Mouse (Mus musculus) embryonic facial prominence, embryonic 12.5 days (tissue): ENCODE measurements around the gene Fabp7. TPM values are rescaled to one million over a fixed set of nuclear protein-coding genes. Genes with fewer than 3 reads are reported as not detected.

ENCODE experiments used
- ATAC-seq: fragments of 200-750 bp; cut with Nextera tagmentation; 2 replicates; pipeline ENCODE4 v1.8.0; 2017; ENCODE audit not compliant: insufficient number of reproducible peaks, insufficient read depth, low FRiP score, low TSS enrichment
- H3K27ac ChIP-seq: fragments of 300-500 bp; sonication (generic); 2 replicates; pipeline ENCODE4 v1.5.1; 2016; ENCODE audit warnings: mild to moderate bottlenecking
- H3K27me3 ChIP-seq: fragments of 300-500 bp; sonication (generic); 2 replicates; pipeline ENCODE4 v1.6.1; 2016; ENCODE audit warnings: mild to moderate bottlenecking, moderate library complexity
- H3K36me3 ChIP-seq: fragments of 300-500 bp; sonication (generic); 2 replicates; pipeline ENCODE4 v1.6.1; 2016; ENCODE audit warnings: mild to moderate bottlenecking
- H3K4me1 ChIP-seq: fragments of 300-500 bp; sonication (generic); 2 replicates; pipeline ENCODE4 v1.6.1; 2016
- H3K4me2 ChIP-seq: fragments of 300-500 bp; sonication (generic); replicated peaks from 2 replicates; pipeline ENCODE4 v1.6.1; 2016; ENCODE audit warnings: mild to moderate bottlenecking, moderate library complexity
- H3K4me3 ChIP-seq: fragments of 300-500 bp; sonication (generic); 2 replicates; pipeline ENCODE4 v1.5.1; 2016; ENCODE audit warnings: mild to moderate bottlenecking
- H3K9ac ChIP-seq: fragments of 300-500 bp; sonication (generic); 2 replicates; pipeline ENCODE4 v1.6.1; 2016; ENCODE audit warnings: mild to moderate bottlenecking, moderate library complexity
- H3K9me3 ChIP-seq: fragments of 300-500 bp; sonication (generic); 2 replicates; pipeline ENCODE4 v1.6.1; 2016; ENCODE audit warnings: mild to moderate bottlenecking, moderate library complexity
- WGBS: fragments of 180-500 bp; shearing (Covaris S2); methylation state at CpG from one replicate; pipeline ENCODE4 v1.1.7; 2016; 5-methylcytosine and 5-hydroxymethylcytosine counted together
- polyA plus RNA-seq: library from polyadenylated mRNA; unstranded; fragments of >200 nt; fragmentation: Nextera tagmentation; extraction: Ambion mirVana; gene quantifications from 2 replicates; pipeline ENCODE4 v1.2.1, GENCODE M21; 2016

Gene Fabp7
- polyA plus RNA-seq, result 151 and 196 TPM in 2 replicates

DNA sequence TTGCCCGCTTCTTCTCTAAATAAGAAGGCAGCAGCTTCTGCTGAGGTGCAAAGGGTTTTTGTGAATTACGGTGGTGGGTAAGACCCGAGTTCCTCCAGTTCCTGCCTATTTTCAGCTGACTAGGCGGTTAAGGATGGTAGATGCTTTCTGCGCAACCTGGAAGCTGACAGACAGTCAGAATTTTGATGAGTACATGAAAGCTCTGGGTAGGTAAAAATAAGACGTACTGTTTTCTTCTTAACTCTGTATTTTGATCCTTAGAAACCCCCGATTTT, at the start of gene Fabp7:
Gene Fabp7, plus strand, starts transcription at position 6 of the 275 bp plus-strand sequence.
- Histone ChIP-seq H3K4me1 (peaks cover 19% of the 10 kb centered on the region), H3K9me3 (no peaks in the 10 kb centered on the region), H3K36me3 (no peaks in the 10 kb centered on the region), H3K27ac (0 out of 2 replicates have a peak within 1 kb of the TSS, but pooled peaks have one; percentile 46), H3K27me3 (no peaks in the 10 kb centered on the region), H3K4me2 (peak within 1 kb of the TSS; percentile 43), H3K4me3 (0 out of 2 replicates have a peak within 1 kb of the TSS, but pooled peaks have one; percentile 2), H3K9ac (no peak within 1 kb of the TSS; the same call in 1 of the 2 replicates)
- 0 out of 2 replicates have a peak, but pooled peaks have one; percentile 35 for ATAC-seq
- 21% methylated on average over 7 of the region's 7 CpGs for WGBS

DNA sequence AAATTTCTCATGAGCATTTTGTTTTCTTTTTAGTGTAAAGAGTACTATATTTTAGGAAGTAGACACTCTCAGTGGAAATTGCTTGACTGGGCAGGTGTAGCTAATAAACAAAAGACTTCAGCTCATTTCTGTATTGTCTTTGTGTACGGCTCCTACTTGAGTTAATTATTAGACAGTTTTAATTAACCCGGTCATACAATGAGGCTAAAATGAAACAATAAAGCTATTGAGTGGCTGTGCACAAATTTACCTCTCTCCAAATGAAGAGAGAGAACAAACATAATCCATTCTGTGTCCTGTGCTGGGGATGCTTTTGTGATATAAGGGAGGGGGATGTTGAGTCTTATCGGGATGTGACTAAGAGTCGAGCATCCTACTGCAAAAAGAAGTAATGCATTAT, 43.9 kb upstream of the Fabp7 start:
- no peak overlapping the region for H3K27ac ChIP-seq
- H3K27me3 ChIP-seq, result no peaks in the 10 kb centered on the region
- WGBS, result 76% methylated on average over 4 of the region's 4 CpGs
- ATAC-seq, result no peak
- no peak overlapping the region for H3K4me3 ChIP-seq
- H3K36me3 ChIP-seq, result no peaks in the 10 kb centered on the region
- H3K9me3 ChIP-seq, result no peaks in the 10 kb centered on the region
- no peak overlapping the region for H3K9ac ChIP-seq
- no peak overlapping the region for H3K4me2 ChIP-seq
- H3K4me1 ChIP-seq, result no peaks in the 10 kb centered on the region

DNA sequence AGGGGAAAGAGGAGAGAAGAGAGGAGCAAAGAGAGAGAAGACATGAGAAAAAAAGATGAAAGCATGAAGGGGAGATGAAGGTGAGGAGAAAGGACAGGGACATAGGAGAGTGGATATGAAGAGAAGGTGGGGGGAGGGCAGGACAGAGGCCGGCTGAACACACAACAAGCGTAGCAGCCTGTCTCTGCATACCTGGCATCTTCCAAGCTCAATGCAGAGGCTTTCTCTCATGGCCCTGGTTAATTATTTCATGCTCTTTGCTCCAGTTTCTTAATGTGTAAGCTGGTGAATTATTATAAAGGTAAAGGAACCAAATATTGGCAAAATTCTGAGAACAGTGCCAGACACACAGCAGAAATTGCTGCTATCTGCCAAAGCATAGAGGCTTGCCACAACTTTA, 43.3 kb upstream of the Fabp7 start:
- Histone ChIP-seq H3K36me3 (no peaks in the 10 kb centered on the region), H3K27ac (no peak overlapping the region), H3K4me1 (no peaks in the 10 kb centered on the region), H3K9ac (no peak overlapping the region), H3K27me3 (no peaks in the 10 kb centered on the region), H3K4me3 (no peak overlapping the region), H3K4me2 (no peak overlapping the region), H3K9me3 (no peaks in the 10 kb centered on the region)
- WGBS, result 72% methylated on average over 2 of the region's 2 CpGs
- no peak for ATAC-seq

DNA sequence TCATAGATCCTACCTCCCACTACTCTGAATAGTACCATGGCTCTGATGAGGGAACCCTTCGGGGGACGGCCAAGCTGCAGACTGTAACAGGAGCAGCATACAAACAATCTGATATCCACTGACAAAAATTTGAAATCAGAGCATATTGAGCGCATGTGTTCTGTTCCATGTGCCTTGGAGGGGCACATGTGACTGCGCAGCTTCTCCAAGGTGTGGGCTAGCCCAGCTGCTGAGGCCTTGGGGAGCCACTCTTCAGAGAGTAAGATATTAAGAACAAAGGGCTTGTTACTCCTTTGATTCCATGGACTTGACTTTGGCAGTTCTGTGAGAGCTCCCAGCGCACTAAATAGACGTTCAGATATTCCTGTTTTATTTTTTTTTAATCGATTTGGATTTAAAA, 41.6 kb upstream of the Fabp7 start:
- Histone ChIP-seq H3K27ac (no peak overlapping the region), H3K4me2 (no peak overlapping the region), H3K4me3 (no peak overlapping the region), H3K9me3 (no peaks in the 10 kb centered on the region), H3K27me3 (no peaks in the 10 kb centered on the region), H3K4me1 (no peaks in the 10 kb centered on the region), H3K9ac (no peak overlapping the region), H3K36me3 (no peaks in the 10 kb centered on the region)
- WGBS, result 71% methylated on average over 7 of the region's 7 CpGs
- ATAC-seq, result no peak

DNA sequence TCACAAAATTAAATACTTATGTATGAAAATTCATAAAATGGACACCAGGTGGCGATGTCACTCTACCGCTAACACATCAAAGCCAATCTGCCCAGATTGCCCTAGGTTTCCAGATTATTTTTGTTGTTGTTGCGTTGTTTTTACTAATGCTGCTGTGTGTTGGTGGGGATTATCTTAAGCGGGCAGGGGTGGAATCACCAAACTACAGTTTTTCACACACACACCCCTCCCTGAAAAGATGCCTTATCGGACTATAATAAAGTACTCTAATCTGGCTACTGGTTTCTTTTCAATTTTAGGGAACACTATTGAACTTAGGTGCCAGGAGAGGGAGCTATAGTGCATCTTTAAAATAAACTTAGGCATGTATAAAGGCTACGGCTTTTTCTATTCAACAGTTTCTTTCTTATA, 41.1 kb upstream of the Fabp7 start:
- ATAC-seq, result no peak
- H3K4me1 ChIP-seq, result no peaks in the 10 kb centered on the region
- H3K4me2 ChIP-seq, result peak overlapping the region; percentile 33
- 0 out of 2 replicates have a peak overlapping the region, but pooled peaks have one; percentile 22 for H3K4me3 ChIP-seq
- no peak overlapping the region for H3K9ac ChIP-seq
- H3K27me3 ChIP-seq, result no peaks in the 10 kb centered on the region
- WGBS, result 6% methylated on average over 6 of the region's 6 CpGs
- H3K27ac ChIP-seq, result no peak overlapping the region
- no peaks in the 10 kb centered on the region for H3K9me3 ChIP-seq
- H3K36me3 ChIP-seq, result no peaks in the 10 kb centered on the region

DNA sequence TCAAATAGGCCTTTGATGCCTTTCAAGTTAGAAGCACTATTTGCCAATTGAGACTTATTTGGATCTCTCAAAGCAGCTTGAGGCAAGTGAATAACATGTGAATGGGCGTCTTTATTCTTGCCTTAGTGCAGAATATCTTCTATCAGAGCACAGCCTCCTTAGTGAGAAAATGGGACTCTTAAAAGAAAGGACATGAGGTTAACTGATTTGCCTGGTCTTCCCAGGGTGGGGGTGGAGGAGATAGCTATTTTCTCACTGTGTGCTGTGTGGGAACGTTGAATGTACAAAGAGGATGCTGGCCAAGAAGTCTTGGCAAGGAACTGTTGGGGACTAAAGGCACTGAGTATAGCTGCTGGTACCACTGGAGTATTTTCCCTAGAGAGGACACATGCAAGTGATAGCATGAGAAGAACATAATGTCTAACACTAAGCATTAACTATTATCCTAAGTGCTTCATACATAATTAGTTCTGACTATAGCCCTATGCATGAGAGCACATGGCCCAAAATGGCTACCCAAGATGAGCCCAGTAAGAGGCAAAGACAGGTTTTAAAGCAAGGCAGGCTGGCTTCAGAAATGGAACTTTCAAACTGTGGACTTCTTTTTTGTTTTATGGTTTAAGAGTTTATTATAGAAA, 40.4 kb upstream of the Fabp7 start:
- H3K27ac ChIP-seq, result no peak overlapping the region
- H3K27me3 ChIP-seq, result no peaks in the 10 kb centered on the region
- no peak for ATAC-seq

DNA sequence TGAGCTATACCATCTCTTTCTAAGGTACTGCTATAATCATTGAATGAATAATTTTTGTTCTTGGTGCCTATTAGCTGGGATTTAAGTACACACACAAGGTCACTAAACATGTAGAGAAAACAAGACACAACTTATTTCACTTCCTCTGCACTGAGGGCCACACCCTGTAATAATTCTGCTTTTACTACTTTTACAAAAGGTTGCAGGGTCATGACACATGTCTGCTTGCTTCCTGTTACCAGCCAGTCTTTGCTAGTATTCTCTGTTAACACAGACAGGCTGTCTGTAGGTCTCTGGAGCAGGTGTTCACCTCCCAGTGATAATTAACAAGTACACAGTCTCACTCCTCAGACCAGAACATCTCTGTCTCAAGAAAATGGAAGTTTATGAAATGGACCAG, 39.2 kb upstream of the Fabp7 start:
- H3K4me2 ChIP-seq, result no peak overlapping the region
- H3K9me3 ChIP-seq, result no peaks in the 10 kb centered on the region
- no peaks in the 10 kb centered on the region for H3K27me3 ChIP-seq
- H3K27ac ChIP-seq, result no peak overlapping the region
- no peak overlapping the region for H3K4me3 ChIP-seq
- H3K9ac ChIP-seq, result no peak overlapping the region
- no peaks in the 10 kb centered on the region for H3K36me3 ChIP-seq
- ATAC-seq, result no peak
- H3K4me1 ChIP-seq, result no peaks in the 10 kb centered on the region

More for the DNA sequence above, 40.4 kb upstream of the Fabp7 start:
- Histone ChIP-seq H3K9ac (no peak overlapping the region), H3K4me3 (no peak overlapping the region), H3K4me1 (no peaks in the 10 kb centered on the region), H3K4me2 (no peak overlapping the region), H3K9me3 (no peaks in the 10 kb centered on the region), H3K36me3 (no peaks in the 10 kb centered on the region)
- 23% methylated on average over 2 of the region's 2 CpGs for WGBS

DNA sequence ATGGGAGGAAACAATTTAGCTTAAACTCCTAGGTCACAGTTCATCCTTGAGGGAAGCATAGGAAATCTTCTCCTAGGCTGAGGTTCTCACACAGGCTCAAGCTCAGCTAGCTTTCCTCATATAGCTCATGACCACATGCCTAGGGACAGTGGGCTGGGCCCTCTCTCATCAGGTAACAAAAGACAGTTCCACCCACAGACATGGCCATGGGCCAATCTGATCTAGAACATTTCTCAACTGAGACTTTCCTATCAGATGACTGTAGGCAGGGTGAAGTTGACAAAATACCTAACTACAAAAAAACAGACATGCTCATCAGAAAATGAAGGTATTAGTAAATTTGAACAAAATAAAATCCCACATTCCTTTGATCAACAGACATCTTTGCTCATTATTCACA, 37.6 kb upstream of the Fabp7 start:
- H3K4me1 ChIP-seq, result no peaks in the 10 kb centered on the region
- no peak overlapping the region for H3K4me2 ChIP-seq
- no peak for ATAC-seq
- H3K36me3 ChIP-seq, result no peaks in the 10 kb centered on the region
- no peaks in the 10 kb centered on the region for H3K27me3 ChIP-seq
- H3K4me3 ChIP-seq, result no peak overlapping the region
- H3K9ac ChIP-seq, result no peak overlapping the region
- no peak overlapping the region for H3K27ac ChIP-seq
- no peaks in the 10 kb centered on the region for H3K9me3 ChIP-seq

DNA sequence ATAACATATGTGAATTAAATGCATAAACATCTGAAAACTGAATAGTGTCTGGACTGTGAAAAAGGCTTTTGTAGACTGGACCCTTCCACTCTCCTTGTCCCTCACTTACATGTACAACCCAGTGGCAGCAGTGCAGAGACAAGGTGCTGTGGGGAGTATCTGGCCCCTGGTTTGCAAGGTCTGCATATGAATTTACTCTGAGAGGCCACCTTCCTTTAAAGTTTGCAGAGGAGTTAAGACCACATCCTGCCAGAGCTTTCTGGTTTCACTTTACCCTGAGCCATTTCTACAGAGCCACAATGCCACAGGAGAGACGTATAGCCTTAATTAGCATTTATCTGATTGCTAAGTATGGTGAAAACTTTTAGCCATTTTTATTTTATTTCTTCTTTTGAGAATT, 31.3 kb upstream of the Fabp7 start:
- no peaks in the 10 kb centered on the region for H3K27me3 ChIP-seq
- WGBS, result 74% methylated on average over 1 of the region's 1 CpGs
- no peaks in the 10 kb centered on the region for H3K4me1 ChIP-seq
- no peak for ATAC-seq
- no peak overlapping the region for H3K27ac ChIP-seq
- H3K9me3 ChIP-seq, result no peaks in the 10 kb centered on the region
- H3K4me2 ChIP-seq, result no peak overlapping the region
- H3K4me3 ChIP-seq, result no peak overlapping the region
- H3K9ac ChIP-seq, result no peak overlapping the region
- H3K36me3 ChIP-seq, result no peaks in the 10 kb centered on the region

DNA sequence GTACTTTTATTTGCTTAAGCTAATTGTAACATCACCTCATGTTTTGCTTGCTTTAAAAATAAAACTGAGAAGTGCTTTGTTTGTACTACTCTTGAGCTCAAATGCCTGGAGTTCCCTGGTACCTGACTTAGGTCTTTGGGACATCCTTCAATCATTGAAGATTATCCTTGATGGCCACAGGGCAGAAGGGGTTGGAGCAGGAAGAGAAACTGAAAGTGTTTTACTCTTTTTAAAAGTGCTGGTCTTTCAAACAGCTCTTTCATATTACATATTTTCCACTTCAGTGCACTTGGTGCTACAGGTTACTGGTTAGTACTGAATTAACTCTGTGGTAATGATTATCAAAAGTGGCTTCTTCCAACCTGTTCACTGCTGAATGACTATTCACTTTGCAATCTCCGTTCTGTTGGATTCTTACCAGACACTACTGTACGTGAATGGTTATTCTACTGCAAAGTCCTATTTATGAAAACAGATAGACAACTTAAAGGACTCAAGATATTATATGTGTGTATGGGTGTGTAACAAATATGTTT, 29.4 kb upstream of the Fabp7 start:
- no peak overlapping the region for H3K9ac ChIP-seq
- H3K36me3 ChIP-seq, result no peaks in the 10 kb centered on the region
- H3K9me3 ChIP-seq, result no peaks in the 10 kb centered on the region
- 83% methylated on average over 2 of the region's 2 CpGs for WGBS
- no peak overlapping the region for H3K4me2 ChIP-seq
- no peaks in the 10 kb centered on the region for H3K27me3 ChIP-seq
- H3K27ac ChIP-seq, result no peak overlapping the region
- no peak for ATAC-seq
- H3K4me3 ChIP-seq, result no peak overlapping the region
- no peaks in the 10 kb centered on the region for H3K4me1 ChIP-seq

DNA sequence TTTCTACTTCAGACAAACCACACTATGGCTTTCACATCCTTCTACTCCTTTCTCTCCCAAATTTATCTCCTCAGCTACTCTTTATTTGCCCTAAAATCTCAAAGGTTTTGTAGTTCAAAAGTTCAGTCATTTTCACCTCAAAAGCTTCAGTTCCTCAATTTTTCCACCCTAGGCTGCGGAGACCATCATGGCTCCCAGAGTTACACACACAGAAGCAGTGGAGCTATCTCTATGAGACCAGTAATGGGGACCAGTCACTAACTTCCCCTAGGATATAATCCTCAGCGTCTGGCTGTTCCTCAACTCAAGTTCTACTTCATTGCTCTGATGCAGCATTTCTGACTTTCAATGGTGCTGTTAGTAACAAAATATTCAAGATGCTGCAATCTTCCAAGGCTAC, 25.7 kb upstream of the Fabp7 start:
- WGBS, result 89% methylated on average over 2 of the region's 2 CpGs
- no peak overlapping the region for H3K4me2 ChIP-seq
- no peak overlapping the region for H3K9ac ChIP-seq
- H3K9me3 ChIP-seq, result no peaks in the 10 kb centered on the region
- H3K36me3 ChIP-seq, result no peaks in the 10 kb centered on the region
- no peak for ATAC-seq
- H3K27ac ChIP-seq, result no peak overlapping the region
- H3K4me3 ChIP-seq, result no peak overlapping the region
- no peaks in the 10 kb centered on the region for H3K4me1 ChIP-seq
- H3K27me3 ChIP-seq, result no peaks in the 10 kb centered on the region

DNA sequence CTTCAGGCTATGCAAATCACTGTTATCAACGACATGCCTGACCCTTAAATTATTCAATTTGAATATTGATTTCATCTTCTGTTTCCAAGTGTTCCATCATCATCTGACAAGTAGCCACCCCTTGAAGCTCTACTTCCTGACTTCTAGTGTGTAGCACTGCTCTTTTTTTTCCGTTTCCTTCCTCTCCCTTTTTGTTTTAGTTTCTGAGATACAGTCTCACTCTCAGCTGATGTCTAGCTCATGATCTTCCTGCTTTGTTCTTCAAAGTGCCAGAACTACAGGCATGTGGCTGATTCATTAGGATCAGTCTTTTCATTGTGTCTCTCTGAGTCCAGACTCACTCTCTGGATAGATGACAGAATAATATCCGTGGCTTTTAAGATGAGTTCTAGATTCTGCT, 24.0 kb upstream of the Fabp7 start:
- Histone ChIP-seq H3K36me3 (no peaks in the 10 kb centered on the region), H3K27me3 (no peaks in the 10 kb centered on the region), H3K9ac (no peak overlapping the region), H3K4me3 (no peak overlapping the region), H3K27ac (no peak overlapping the region), H3K4me2 (no peak overlapping the region), H3K9me3 (no peaks in the 10 kb centered on the region), H3K4me1 (no peaks in the 10 kb centered on the region)
- no peak for ATAC-seq
- 68% methylated on average over 3 of the region's 3 CpGs for WGBS
